Mouse (Mus musculus) brown adipose tissue, adult 24 weeks (tissue): ENCODE results near the gene Dhx37. TPM values are rescaled to one million over a fixed set of nuclear protein-coding genes. Genes with fewer than 3 reads are reported as not detected.

Experiments
- H3K27ac ChIP-seq: fragments of 200-500 bp; replicated peaks from 2 replicates; pipeline ENCODE4 v1.5.1; 2012; ENCODE audit warnings: low read depth, mild to moderate bottlenecking, low read length
- H3K4me1 ChIP-seq: fragments of 200-500 bp; 2 replicates; pipeline ENCODE4 v1.6.1; 2012; ENCODE audit warnings: low read length, mixed read lengths; ENCODE audit not compliant: control insufficient read depth, insufficient read depth, insufficient read length
- H3K4me3 ChIP-seq: fragments of 200-500 bp; 2 replicates; pipeline ENCODE4 v1.5.1; 2012; ENCODE audit warnings: low read depth, mild to moderate bottlenecking, low read length, moderate library complexity; ENCODE audit not compliant: insufficient read depth
- polyA plus RNA-seq: library from polyadenylated mRNA; stranded (reverse); fragments of >200 nt; gene quantifications from 2 replicates; pipeline ENCODE4 v1.2.4, GENCODE M21; 2012; ENCODE audit not compliant: missing spikeins, insufficient read depth, insufficient read length

Dhx37 gene
- polyA plus RNA-seq, 1 experiment, result 5.0 TPM

GRCm38 (mm10) chr5:125407020-125407830 is 26.7 kb downstream of the Dhx37 start:
- H3K4me3 ChIP-seq, result no peak overlapping the region
- H3K27ac ChIP-seq, result peak overlapping the region; percentile 24; the same call in 1 of the 2 replicates

GRCm38 (mm10) chr5:125406322-125407016 is 27.5 kb downstream of the Dhx37 start:
- Histone ChIP-seq H3K4me1 (peaks cover 5% of the 10 kb centered on the region), H3K4me3 (peak overlapping the region; percentile 70), H3K27ac (peak overlapping the region; percentile 91)

More at GRCm38 (mm10) chr5:125407020-125407830, 26.7 kb downstream of the Dhx37 start:
- H3K4me1 ChIP-seq, result peaks cover 5% of the 10 kb centered on the region

GRCm38 (mm10) chr5:125405546-125406248 is 28.2 kb downstream of the Dhx37 start:
- peak overlapping the region; percentile 70 for H3K4me3 ChIP-seq
- peak overlapping the region; percentile 92 for H3K27ac ChIP-seq
- H3K4me1 ChIP-seq, result peaks cover 5% of the 10 kb centered on the region

- Histone ChIP-seq H3K4me3 (peak overlapping the region; percentile 68), H3K27ac (peak overlapping the region; percentile 92), H3K4me1 (peaks cover 5% of the 10 kb centered on the region)
These were observed 28.9 kb downstream of the Dhx37 start for GRCm38 (mm10) chr5:125404903-125405545.

- peak overlapping the region; percentile 68 for H3K4me3 ChIP-seq
- peaks cover 5% of the 10 kb centered on the region for H3K4me1 ChIP-seq
- peak overlapping the region; percentile 92 for H3K27ac ChIP-seq
These were observed 29.4 kb downstream of the Dhx37 start for GRCm38 (mm10) chr5:125404536-125404902.

- Histone ChIP-seq H3K4me3 (peak overlapping the region; percentile 42), H3K27ac (peak overlapping the region; percentile 83)
These were observed 30.1 kb downstream of the Dhx37 start for GRCm38 (mm10) chr5:125403481-125404465.

GRCm38 (mm10) chr5:125402991-125403390 is 30.9 kb downstream of the Dhx37 start:
- Histone ChIP-seq H3K4me1 (peaks cover 5% of the 10 kb centered on the region), H3K4me3 (no peak overlapping the region), H3K27ac (peak overlapping the region; percentile 79)

More at GRCm38 (mm10) chr5:125403481-125404465, 30.1 kb downstream of the Dhx37 start:
- H3K4me1 ChIP-seq, result peaks cover 5% of the 10 kb centered on the region

GRCm38 (mm10) chr5:125402476-125402875 is 31.4 kb downstream of the Dhx37 start:
- Histone ChIP-seq H3K27ac (peak overlapping the region; percentile 79; the same call in 1 of the 2 replicates), H3K4me3 (no peak overlapping the region), H3K4me1 (peaks cover 5% of the 10 kb centered on the region)

GRCm38 (mm10) chr5:125400903-125401302 is 33.0 kb downstream of the Dhx37 start:
- no peaks in the 10 kb centered on the region; the same call in 1 of the 2 replicates for H3K4me1 ChIP-seq
- no peak overlapping the region for H3K27ac ChIP-seq
- no peak overlapping the region for H3K4me3 ChIP-seq

GRCm38 (mm10) chr5:125395008-125395407 is 38.9 kb downstream of the Dhx37 start:
- H3K4me1 ChIP-seq, result peaks cover 16% of the 10 kb centered on the region
- H3K27ac ChIP-seq, result peak overlapping the region; percentile 99
- H3K4me3 ChIP-seq, result no peak overlapping the region

- Histone ChIP-seq H3K4me1 (peaks cover 16% of the 10 kb centered on the region), H3K4me3 (peak overlapping the region; percentile 48), H3K27ac (peak overlapping the region; percentile 99)
These were observed 40.0 kb downstream of the Dhx37 start for GRCm38 (mm10) chr5:125393622-125394603.

- peaks cover 16% of the 10 kb centered on the region for H3K4me1 ChIP-seq
- H3K4me3 ChIP-seq, result peak overlapping the region; percentile 48
- H3K27ac ChIP-seq, result peak overlapping the region; percentile 100
These were observed 40.8 kb downstream of the Dhx37 start for GRCm38 (mm10) chr5:125392977-125393621.
